Mouse (Mus musculus): ENCODE results near the gene Mtus2.

Mtus2 gene

DNA sequence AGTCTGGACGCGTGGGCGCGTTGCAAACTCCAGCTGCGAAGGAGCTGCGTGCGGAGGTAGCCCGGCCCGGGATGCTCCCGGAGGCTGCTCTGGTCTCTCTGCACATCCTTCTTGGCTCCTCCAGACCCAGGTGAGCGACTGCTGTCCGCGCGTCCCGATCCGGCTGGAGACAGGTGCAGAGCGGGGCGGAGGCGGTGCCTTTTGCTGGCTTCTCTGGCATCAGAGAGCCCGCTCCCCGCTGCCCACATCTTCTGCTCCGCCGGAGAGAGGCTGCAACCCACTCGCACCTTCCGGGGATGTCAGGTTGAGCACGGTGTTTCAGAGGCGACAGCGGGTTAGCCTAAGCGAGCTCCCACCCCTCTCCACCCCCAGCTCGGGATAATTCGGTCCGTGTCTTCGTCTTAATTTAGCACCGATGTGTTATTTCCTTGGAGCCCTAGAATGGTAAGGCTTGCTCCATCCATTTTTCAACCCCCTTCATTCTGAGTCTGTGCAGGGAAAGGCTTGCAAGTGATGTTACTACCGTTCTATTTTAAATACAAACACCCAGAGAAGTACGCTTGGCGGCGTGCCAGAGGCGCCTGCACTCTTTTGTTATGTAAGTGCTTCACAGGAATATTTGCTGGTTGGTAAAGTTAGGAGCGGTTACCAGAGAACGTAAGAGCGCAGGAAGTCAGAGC lies 612 bp downstream of the Mtus2 start:
- DNase-seq (ENCODE audit: low spot score in 2 of 2), result peak; percentile 19 to 22

DNA sequence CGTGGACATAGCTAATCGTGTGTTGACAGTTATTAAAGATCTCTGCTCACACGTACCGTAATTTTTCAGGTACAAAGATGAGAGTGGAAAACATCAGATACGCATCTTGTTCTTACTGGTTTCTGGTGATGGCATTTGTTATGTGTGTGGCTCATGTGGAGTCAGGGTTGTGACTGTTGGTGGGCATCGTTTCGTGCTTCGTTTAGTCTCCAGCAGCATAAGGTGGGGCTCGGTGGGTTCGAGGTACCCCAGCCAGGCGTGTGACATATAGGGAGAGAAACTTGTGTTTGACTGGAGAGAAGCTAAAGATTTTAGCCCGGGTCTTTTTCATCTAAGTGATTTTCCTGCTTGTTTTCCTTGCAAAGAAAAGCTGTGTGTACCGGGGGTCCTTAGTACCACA lies 1.4 kb downstream of the Mtus2 start:
- DNase-seq (ENCODE audit: low spot score in 2 of 2), result no peak

DNA sequence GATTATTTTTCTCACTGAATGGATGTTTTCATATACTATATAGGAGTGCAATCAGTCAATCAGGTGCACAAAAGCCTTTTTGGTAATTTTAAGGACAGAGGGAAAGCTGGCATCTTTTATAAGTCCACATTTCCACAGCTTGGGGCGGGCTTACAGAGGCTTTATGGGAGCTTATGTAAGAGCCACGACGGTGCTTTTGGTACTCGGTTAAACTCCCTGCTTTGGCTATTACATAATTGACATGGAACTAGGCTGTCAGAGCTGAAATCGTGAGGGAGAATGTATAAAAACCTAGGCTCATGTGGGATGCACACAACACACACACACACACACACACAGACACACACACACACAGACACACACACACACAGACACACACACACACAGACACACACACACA lies 2.0 kb downstream of the Mtus2 start:
- no peak for DNase-seq (ENCODE audit: low spot score in 2 of 2)

DNA sequence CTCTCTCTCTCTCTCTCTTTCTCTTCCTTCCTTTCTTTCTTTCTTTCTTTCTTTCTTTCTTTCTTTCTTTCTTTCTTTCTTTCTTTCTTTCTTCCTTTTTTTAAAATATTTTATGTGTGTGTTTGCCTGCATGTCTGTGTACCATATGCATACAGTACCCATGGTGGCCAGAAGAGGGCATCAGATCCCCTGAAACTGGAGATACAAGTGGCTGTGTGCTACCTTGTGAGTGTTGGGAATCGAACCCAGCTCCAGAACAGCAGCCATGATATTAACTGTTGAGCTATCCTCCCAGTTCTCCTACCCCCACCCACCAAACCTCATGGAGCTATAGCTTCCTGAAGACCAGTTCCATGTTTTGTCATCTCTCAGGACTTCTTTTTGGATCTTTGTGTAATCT lies 3.7 kb downstream of the Mtus2 start:
- peak in 1 of 2 experiments; percentile 24 for DNase-seq (ENCODE audit: low spot score in 2 of 2)

DNA sequence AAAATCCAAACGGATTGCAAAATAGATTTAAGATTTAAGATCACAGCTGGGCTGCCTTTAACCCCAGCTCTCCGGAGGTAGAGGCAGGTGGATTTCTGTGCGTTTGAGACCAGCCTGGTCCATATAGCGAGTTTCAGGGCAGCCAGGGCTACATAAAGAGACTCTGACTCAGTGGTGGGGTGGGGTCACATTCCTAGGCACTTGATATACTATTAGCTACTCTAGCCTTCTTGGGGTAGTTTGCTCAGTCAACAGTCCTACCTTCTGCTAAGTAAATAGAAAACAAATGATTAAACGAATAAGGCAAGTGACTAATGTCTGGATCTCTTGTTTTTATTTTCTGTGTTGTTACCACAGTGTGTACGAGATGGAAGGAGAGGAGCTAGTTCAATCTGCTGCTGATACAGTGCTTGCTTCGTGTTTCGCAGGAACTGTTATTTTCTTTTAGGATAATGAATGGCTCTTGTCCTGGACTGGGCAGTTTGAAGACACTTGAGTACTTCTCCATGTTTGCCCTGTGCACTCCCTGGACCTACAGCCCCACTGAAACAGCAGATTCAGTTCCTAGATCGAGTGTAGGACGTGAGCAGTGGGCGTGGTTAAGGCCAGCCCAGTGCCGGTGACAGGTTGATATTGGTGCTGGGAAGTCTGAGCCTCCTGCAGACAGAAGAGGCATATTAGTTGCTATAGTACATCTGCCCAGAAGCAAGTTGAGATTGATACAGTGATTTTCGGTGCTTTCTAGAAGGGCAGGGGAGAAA lies 6.9 kb downstream of the Mtus2 start:
- DNase-seq (ENCODE audit: low spot score in 2 of 2), result no peak

DNA sequence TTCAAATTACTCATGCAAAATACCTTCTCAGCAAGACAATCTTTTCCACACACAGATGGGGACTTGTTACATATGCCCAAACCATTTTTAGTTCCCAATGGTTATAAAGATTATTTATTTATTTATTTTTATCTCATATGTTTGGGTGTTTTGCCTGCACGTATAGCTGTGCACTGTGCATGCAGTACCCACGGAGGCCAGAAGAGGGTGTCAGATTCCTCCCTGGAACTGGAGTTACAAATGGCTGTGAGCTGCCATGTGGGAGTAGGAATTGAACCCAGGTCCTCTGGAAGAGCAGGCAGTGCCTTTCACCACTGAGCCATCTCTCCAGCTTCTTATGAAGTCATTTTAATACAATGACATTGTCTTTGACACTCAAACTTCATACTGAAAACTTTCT lies 7.7 kb downstream of the Mtus2 start:
- peak in 1 of 2 experiments; percentile 21 for DNase-seq (ENCODE audit: low spot score in 2 of 2)

DNA sequence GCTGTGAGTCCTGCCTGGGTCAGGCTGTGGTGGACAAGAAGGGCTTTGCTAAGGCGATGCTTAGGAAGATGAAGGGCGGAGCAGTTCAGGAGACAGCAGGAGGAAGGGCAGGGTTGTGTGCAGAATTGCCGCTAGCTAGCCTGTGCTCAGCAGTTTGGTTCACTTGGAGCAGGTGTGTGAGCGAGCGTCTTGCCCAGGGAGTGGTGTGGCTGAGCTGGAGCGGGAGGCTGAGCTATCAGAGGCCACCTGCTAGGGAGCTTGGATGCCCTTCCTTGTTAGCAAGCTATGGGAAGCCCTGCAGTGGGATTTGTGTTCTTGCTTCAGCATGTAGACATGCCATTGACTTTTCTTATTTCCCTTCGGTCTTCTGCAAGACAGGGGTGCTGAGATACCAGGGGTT lies 9.5 kb downstream of the Mtus2 start:
- no peak for DNase-seq (ENCODE audit: low spot score in 2 of 2)

DNA sequence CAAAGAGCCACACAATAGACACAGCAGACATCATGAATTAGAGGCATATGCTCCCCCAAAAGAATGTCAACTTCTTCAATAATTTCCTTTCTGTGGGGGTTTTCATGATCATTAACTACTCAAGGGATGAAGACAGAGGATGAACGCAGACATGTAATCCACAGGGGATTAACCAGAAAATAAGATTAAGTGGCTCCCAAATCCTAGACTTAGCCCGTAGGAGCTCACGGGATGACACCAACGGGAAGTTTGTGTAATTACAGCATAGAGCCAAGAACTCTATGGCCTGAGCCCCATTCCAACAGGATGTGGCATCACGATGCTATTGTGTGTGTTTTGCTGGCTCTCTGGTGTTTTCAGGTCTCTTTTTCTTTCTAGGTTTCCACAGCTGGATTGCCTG lies 12.4 kb downstream of the Mtus2 start:
- no peak for DNase-seq (ENCODE audit: low spot score in 2 of 2)

DNA sequence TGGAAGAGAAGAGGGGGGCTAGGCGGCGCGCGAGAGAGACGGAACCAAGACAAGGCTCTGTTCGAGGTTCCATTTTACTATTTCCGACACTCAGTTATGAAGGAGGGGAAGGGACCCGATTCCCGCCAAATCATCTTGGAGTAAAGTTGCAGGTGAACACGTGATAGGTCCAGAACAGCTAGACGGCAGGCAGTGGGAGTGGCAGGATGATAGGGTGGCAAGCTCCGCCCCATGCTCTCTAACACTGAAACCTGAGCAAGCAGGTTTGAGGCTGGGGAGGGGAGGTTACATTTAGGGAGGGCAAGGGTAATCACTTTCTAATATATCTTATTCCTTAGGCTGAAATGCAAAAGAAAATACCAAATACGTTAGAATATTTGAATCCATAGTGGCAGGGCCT lies 18.9 kb downstream of the Mtus2 start:
- no peak for DNase-seq (ENCODE audit: low spot score in 2 of 2)

DNA sequence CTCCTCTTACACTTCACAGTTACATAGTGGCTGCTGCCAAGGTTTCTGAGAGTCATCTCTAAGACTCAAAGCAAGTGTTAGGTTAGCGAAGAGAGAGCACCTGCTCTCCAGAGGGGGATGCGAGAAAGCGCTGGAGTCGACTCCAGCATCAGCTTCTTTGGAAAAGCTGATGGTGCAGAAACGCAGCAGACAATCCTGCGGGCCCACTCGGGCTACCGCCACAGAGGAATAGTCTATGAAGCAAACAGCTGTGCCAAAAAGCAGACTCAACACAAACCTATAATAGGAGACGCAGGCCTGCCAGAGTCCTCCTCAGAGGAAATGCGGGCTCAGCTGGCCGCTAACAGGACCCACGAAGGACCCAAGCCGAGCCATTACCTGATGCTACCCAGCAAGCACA lies 23.5 kb downstream of the Mtus2 start:
- DNase-seq (ENCODE audit: low spot score in 2 of 2), result no peak

DNA sequence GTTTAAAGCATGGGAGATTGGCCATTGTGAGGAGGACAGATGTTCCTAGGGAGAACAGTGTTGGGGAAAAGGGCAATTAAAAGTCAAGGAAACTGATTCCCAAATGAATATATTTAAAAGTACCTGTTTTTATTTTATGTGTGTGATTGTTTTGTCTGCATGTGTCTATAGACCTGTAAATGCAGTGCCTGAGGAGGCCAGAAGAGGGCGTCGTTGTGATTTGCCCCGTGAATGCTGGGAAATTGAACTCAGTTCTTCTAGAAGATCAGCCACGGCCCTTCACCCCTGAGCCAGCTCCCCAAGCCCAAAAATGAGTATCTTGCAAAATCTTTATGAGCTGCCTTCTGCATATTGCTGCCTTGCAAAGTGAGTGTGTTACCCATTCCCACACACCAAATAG lies 33.2 kb downstream of the Mtus2 start:
- DNase-seq (ENCODE audit: low spot score in 2 of 2), result no peak

DNA sequence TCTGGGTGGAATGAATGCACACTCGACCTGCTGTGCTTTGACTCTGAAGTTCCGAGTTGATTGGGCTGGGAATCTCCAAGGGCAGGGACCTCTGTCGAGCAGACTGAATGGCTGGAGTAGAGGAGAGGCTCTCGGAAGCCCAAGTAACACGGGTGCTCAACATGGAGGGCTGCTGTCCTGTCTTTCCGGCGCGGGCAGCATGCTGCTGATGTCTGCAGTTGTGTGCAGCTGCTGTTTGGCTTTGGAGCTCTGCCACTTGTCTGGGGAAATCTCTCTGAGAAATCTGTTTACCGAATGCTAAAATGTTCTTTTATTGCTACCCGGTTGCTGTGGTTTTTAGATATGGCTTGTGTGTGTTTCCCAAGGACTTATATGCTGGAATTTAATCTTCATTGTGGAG lies 33.7 kb downstream of the Mtus2 start:
- no peak for DNase-seq (ENCODE audit: low spot score in 2 of 2)

DNA sequence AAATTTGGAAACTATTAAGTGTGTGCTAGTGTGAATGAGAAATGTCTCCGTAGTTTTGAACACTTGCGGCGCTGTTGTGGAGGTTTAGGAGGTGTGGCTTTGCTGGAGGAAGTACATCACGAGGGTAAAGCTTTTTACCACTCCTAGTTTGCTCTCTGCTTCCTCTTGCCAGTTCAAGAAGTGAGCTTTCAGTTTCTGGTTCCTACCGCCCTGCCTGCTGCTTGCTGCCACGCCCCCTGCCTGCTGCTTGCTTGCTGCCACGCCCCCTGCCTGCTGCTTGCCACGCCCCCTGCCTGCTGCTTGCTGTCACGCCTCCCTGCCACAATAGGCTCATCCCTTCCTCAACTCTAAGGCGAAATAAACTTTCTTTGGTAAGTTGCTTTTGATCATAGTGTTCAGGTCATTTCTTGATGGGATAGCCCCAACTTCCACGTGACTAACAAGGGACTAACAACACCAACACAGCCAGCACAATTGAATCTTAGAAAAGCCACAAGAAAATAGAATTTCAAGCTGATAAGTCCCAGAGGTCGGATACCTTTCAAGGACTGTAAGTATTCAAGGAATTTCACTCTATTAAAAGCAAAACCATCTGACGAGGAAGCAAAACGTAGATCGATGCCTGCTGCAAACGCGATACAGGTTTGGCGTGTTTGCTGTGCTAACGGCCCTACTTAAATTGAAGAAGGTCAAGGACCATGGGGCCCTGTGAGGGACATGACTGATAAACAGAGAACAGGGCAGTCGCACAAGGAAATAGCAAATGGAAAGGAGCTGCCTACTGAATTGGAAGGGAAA lies 35.7 kb downstream of the Mtus2 start:
- DNase-seq (ENCODE audit: low spot score in 2 of 2), result peak in 1 of 2 experiments; percentile 52

DNA sequence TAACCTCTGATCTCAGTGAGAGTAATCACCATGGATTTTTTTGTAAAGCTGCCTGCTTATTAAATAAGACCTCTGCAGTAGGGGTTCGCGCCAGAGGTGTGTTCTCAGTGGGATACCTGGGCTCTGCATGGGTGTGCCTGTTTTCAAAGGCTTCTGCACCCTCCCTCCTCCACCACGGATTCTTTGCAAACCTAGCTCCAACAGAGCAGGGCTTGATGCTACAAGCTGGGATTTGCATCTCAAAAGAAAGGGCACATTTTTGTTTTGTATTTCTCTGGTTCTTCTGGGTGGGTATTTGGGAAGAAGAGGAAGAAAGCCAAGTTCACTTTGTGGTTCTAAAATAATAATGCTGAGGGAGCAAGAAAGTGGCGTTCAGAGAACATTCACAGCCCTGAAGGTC lies 48.1 kb downstream of the Mtus2 start:
- DNase-seq (ENCODE audit: low spot score in 2 of 2), result no peak

DNA sequence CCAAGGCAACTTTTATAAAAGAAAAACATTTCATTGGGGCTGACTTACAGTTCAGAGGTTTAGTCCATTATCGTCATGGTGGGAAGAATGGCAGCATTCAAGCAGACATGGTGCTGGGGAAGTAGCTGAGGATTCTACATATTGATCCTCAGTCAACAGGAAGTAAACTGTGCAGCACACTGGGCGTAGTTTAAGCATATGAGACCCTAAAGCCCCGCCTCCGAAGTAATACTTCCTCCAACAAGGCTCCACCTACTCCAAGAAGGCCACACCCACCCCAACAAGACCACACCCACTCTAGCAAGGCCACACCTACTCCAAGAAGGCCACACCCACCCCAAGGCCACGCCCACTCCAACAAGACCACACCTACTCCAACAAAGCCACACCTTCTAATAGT lies 55.0 kb downstream of the Mtus2 start:
- DNase-seq (ENCODE audit: low spot score in 2 of 2), result peak in 1 of 2 experiments; percentile 16

DNA sequence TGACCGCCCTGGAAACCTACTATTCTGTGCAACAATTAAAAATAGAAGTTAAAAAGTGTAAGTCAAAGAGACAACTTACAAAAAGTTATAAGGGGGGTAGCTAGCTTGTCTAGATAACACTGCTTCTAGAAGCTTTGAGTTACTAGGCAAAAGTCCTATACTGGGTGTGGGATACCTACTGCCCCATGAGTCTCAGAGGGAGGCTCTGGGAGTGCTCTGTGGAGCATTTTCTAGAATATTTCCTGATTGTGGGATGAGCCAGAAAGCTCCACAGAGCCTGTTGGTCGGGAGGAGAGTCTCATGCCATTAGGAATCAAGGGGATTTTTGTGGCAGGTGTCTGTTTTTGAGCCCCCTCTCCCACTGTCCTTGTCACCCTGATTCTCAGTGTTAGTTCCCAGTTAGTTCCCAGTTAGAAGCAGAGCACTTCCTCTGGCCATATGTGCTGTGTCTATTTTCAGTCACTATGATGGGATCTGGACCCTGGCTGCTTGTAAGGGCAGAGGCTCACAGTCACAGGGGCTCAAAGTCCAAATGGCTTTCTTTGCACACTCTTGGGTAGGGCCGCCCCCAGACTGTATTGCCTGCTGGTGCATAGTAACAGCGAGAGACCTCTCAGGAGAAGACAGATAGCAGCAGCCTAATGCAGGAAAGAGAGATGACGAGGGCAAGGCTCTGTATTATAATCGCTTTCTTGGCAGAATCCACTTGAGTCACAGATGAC lies 57.2 kb downstream of the Mtus2 start:
- no peak for DNase-seq (ENCODE audit: low spot score in 2 of 2)

DNA sequence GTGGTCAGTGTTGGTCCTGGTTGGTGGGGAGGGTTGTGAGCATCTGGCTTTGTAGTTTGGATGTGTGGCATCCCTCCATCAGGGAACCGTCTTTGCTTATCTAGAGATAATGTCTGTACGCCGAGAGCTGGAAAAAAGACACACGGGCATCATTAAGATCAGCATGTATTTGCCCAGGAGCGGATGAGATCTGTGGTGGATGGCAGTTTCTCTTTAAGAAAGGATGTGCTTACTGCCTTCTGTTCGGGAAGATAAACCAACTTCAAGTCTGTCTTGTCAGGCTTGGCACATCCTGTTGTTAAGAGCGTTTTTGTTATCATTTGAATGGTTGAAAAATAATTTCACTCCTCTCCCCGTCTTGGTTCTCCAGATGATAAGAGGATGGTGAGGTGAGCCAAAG lies 58.3 kb downstream of the Mtus2 start:
- DNase-seq (ENCODE audit: low spot score in 2 of 2), result no peak

DNA sequence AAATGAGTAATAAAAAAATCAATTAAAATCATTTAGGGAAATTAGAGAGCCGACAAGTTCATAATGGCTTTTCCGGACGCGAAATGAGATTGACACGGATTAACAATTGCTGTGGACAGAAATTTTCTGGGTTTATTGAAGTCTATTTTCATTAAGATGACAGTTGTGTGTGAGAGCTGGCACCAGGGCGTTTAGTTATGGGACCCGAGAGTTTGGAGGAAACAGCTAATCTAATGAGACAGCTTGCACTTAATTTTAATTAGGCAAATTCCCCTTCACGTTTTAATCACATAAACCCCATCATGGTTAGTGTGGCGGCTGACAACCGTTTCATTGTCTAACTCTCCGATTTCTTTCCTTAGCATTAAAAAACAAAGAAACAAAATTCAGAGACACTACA lies 60.3 kb downstream of the Mtus2 start:
- DNase-seq (ENCODE audit: low spot score in 2 of 2), result no peak

DNA sequence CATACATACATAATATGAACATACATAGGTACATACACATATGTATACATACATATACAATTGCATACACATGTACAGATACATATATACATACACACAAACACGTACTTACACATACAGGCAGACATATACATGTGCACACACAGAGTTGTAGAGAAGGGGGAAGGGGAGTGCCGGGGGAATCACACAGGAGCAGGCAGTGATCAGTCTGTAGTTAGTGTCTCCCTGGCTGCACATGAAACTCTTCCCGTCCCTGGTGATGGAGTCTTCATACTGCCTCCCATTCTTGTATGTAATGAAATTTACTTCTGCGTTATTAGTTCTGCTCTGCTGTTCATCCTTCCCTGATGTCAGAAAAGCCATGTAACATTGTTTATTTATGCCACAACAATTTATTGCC lies 65.7 kb downstream of the Mtus2 start:
- DNase-seq (ENCODE audit: low spot score in 2 of 2), result no peak

DNA sequence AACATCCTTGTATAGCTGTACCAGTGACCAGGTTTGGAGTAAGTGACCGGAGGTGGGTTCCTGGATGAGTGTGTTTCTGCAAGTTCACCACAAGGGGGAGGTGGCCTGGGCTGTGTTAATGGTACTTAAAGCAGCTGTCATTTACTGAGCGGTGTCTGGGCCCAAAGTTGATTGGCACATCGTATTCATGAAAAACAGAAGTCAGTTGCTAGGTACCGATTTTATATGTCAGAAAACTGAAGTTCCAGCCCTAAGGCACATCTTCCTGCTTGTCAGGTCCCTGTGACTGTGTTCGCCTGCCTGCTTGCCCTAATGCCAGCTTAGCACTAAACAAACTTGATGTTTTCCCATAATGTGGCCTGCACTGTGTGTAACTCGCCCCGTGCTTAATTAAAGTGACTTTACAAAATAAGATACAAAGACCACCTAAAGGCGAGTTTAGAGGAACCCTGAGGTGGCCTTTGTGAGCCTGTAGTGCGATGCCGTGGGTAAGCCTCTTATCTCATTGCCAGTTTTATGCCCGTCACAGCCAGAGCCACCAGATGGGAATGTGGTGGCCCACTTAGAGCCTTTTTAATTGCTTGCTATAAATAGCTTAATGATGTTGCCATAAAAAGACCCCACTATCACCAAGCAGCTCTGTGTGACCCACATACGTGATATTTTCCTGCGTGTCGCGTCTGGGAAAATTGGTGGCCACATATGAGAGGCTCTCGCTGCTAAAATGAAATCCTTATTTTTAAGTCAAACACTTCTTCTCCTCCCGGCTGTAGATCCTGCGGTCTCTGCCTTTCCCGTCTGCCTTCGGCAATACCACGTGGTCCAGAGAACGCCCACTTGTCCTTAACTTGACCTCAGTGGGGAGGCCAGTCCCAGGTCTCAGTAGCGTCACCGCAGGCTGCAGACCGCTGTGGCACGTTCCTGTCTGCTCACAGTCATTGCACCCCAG lies 69.6 kb downstream of the Mtus2 start:
- no peak for DNase-seq (ENCODE audit: low spot score in 2 of 2)

DNA sequence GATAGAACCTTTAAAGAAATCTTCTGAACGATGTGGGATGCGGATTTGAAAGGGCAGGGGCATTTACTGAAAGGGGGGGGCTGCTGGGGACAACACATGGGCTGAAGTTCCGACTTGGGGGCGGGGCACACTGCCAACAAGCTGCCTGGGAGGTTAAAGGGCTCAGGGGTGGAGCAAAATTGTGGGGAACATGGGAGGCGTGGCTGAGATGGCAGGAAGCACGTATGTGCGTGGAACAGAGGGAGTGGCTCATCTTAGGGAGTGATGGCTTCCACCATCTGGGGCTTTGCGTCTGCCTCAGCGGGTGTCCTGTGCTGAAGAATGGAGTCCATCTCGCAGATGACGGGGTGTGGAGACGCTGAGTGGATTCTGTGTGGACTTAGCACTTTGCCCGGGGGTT lies 70.9 kb downstream of the Mtus2 start:
- DNase-seq (ENCODE audit: low spot score in 2 of 2), result no peak

All from spleen, postnatal 10 days (tissue).